Mouse (Mus musculus): ENCODE measurements around the gene Relb. TPM values are rescaled to one million over a fixed set of nuclear protein-coding genes. Genes with fewer than 3 reads are reported as not detected.
"Not testable (repeated sequence)": the region's sequence is repeated elsewhere in the genome, so short reads cannot be mapped to it uniquely, and the experiment has no call there.

The Relb gene
- polyA plus RNA-seq, 1 experiment = 5.8 TPM

GRCm38 (mm10) chr7:19615036-19615577 is 14.1 kb downstream of the Relb start:
- no peak for TF ChIP-seq CTCF (IDR thresholded peaks at IDR 0.05; ENCODE audit: borderline replicate concordance, insufficient read depth, low read depth, low read length)
- TF ChIP-seq POLR2A (IDR thresholded peaks at IDR 0.05; ENCODE audit: borderline replicate concordance, insufficient read depth, low read length) = no peak
- WGBS = 87% methylated on average over 12 of the region's 12 CpGs

GRCm38 (mm10) chr7:19610969-19611368 is 18.3 kb downstream of the Relb start:
- Histone ChIP-seq H3K4me1 (ENCODE audit: control insufficient read depth, insufficient read depth, low read length) (no peaks in the 10 kb centered on the region), H3K27ac (ENCODE audit: insufficient read depth, low read length) (no peak overlapping the region), H3K27me3 (ENCODE audit: control insufficient read depth, insufficient read depth, low read length) (no peaks in the 10 kb centered on the region), H3K4me3 (replicated peaks; ENCODE audit: insufficient read depth, low read depth, low read length) (no peak overlapping the region)
- no peak for TF ChIP-seq POLR2A (IDR thresholded peaks at IDR 0.05; ENCODE audit: borderline replicate concordance, insufficient read depth, low read length)
- TF ChIP-seq CTCF (IDR thresholded peaks at IDR 0.05; ENCODE audit: borderline replicate concordance, insufficient read depth, low read depth, low read length) = no peak
- DNase-seq = no peak
- 72% methylated on average over 5 of the region's 5 CpGs for WGBS

More at GRCm38 (mm10) chr7:19615036-19615577, 14.1 kb downstream of the Relb start:
- H3K4me1 ChIP-seq (ENCODE audit: control insufficient read depth, insufficient read depth, low read length) = no peaks in the 10 kb centered on the region
- H3K27ac ChIP-seq (ENCODE audit: insufficient read depth, low read length) = no peak overlapping the region
- H3K4me3 ChIP-seq (replicated peaks; ENCODE audit: insufficient read depth, low read depth, low read length) = no peak overlapping the region
- DNase-seq = no peak
- H3K27me3 ChIP-seq (ENCODE audit: control insufficient read depth, insufficient read depth, low read length) = no peaks in the 10 kb centered on the region

- Histone ChIP-seq H3K27ac (ENCODE audit: insufficient read depth, low read length) (no peak overlapping the region), H3K4me1 (ENCODE audit: control insufficient read depth, insufficient read depth, low read length) (no peaks in the 10 kb centered on the region), H3K4me3 (replicated peaks; ENCODE audit: insufficient read depth, low read depth, low read length) (no peak overlapping the region), H3K27me3 (ENCODE audit: control insufficient read depth, insufficient read depth, low read length) (no peaks in the 10 kb centered on the region)
- TF ChIP-seq CTCF (IDR thresholded peaks at IDR 0.05; ENCODE audit: borderline replicate concordance, insufficient read depth, low read depth, low read length) (no peak), POLR2A (IDR thresholded peaks at IDR 0.05; ENCODE audit: borderline replicate concordance, insufficient read depth, low read length) (no peak)
- 93% methylated on average over 12 of the region's 12 CpGs for WGBS
- DNase-seq = no peak
Measured at GRCm38 (mm10) chr7:19609641-19610332, 19.5 kb downstream of the Relb start.

GRCm38 (mm10) chr7:19607291-19607690 is 21.9 kb downstream of the Relb start:
- no peak for DNase-seq
- Histone ChIP-seq H3K4me1 (ENCODE audit: control insufficient read depth, insufficient read depth, low read length) (peaks cover 5% of the 10 kb centered on the region), H3K27ac (ENCODE audit: insufficient read depth, low read length) (no peak overlapping the region), H3K4me3 (replicated peaks; ENCODE audit: insufficient read depth, low read depth, low read length) (no peak overlapping the region), H3K27me3 (ENCODE audit: control insufficient read depth, insufficient read depth, low read length) (no peaks in the 10 kb centered on the region)
- WGBS = 82% methylated on average over 5 of the region's 5 CpGs
- no peak for TF ChIP-seq CTCF (IDR thresholded peaks at IDR 0.05; ENCODE audit: borderline replicate concordance, insufficient read depth, low read depth, low read length)
- TF ChIP-seq POLR2A (IDR thresholded peaks at IDR 0.05; ENCODE audit: borderline replicate concordance, insufficient read depth, low read length) = no peak

- DNase-seq; H3K27me3 ChIP-seq (ENCODE audit: control insufficient read depth, insufficient read depth, low read length); H3K27ac ChIP-seq (ENCODE audit: insufficient read depth, low read length): not testable (repeated sequence)
- Histone ChIP-seq H3K4me3 (replicated peaks; ENCODE audit: insufficient read depth, low read depth, low read length) (peak overlapping the region; percentile 69), H3K4me1 (ENCODE audit: control insufficient read depth, insufficient read depth, low read length) (peaks cover 15% of the 10 kb centered on the region)
- WGBS = 49% methylated on average over 10 of the region's 10 CpGs
Measured at GRCm38 (mm10) chr7:19604606-19605214, 24.5 kb downstream of the Relb start.

- Histone ChIP-seq H3K27ac (ENCODE audit: insufficient read depth, low read length) (peak within 1 kb of the TSS; percentile 46; the same call in 1 of the 2 replicates), H3K4me1 (ENCODE audit: control insufficient read depth, insufficient read depth, low read length) (peaks cover 16% of the 10 kb centered on the region), H3K27me3 (ENCODE audit: control insufficient read depth, insufficient read depth, low read length) (no peaks in the 10 kb centered on the region), H3K4me3 (replicated peaks; ENCODE audit: insufficient read depth, low read depth, low read length) (peak within 1 kb of the TSS; percentile 69)
- TF ChIP-seq POLR2A (IDR thresholded peaks at IDR 0.05; ENCODE audit: borderline replicate concordance, insufficient read depth, low read length) (peak; percentile 89), CTCF (IDR thresholded peaks at IDR 0.05; ENCODE audit: borderline replicate concordance, insufficient read depth, low read depth, low read length) (no peak)
- WGBS = 1% methylated on average over 57 of the region's 57 CpGs
- peak; percentile 95 for DNase-seq
Measured at GRCm38 (mm10) chr7:19603849-19604605, 25.2 kb downstream of the Relb start, which contains the start of gene Clasrp. TSS of gene Clasrp (minus strand) at chr7:19604486.

- WGBS = 72% methylated on average over 12 of the region's 12 CpGs
- Histone ChIP-seq H3K4me3 (replicated peaks; ENCODE audit: insufficient read depth, low read depth, low read length) (no peak overlapping the region), H3K4me1 (ENCODE audit: control insufficient read depth, insufficient read depth, low read length) (peaks cover 16% of the 10 kb centered on the region), H3K27me3 (ENCODE audit: control insufficient read depth, insufficient read depth, low read length) (no peaks in the 10 kb centered on the region), H3K27ac (ENCODE audit: insufficient read depth, low read length) (peak overlapping the region; percentile 26; the same call in 1 of the 2 replicates)
- no peak for TF ChIP-seq POLR2A (IDR thresholded peaks at IDR 0.05; ENCODE audit: borderline replicate concordance, insufficient read depth, low read length)
- no peak for TF ChIP-seq CTCF (IDR thresholded peaks at IDR 0.05; ENCODE audit: borderline replicate concordance, insufficient read depth, low read depth, low read length)
- DNase-seq = no peak
Measured at GRCm38 (mm10) chr7:19603055-19603454, 26.2 kb downstream of the Relb start.
